Mouse (Mus musculus) cerebellum, adult 2 months (tissue): ENCODE results near the gene Ctsk. TPM values are rescaled to one million over a fixed set of nuclear protein-coding genes. Genes with fewer than 3 reads are reported as not detected.

Source experiments
- DNase-seq, 2 experiments: peaks; one replicate each; pipeline ENCODE4 v3.0.0; 2021
- H3K27ac ChIP-seq: fragments of 200-500 bp; 2 replicates; pipeline ENCODE4 v1.5.1; 2012; ENCODE audit warnings: low read length, control low read depth, inconsistent platforms; ENCODE audit not compliant: insufficient read depth
- H3K27me3 ChIP-seq: fragments of 200-500 bp; 2 replicates; pipeline ENCODE4 v1.6.1; 2012; ENCODE audit warnings: inconsistent platforms, mild to moderate bottlenecking, low read length, moderate library complexity; ENCODE audit not compliant: control insufficient read depth, insufficient read depth
- H3K4me1 ChIP-seq: fragments of 200-500 bp; 2 replicates; pipeline ENCODE4 v1.6.1; 2011; ENCODE audit warnings: low read length; ENCODE audit not compliant: control insufficient read depth, insufficient read depth
- H3K4me3 ChIP-seq: fragments of 200-500 bp; replicated peaks from 2 replicates; pipeline ENCODE3; 2011; ENCODE audit warnings: mild to moderate bottlenecking, low read depth, low read length, control low read depth; ENCODE audit not compliant: insufficient read depth
- CTCF ChIP-seq: fragments of 200-500 bp; IDR thresholded peaks from 2 replicates; pipeline ENCODE4 v1.5.1; 2011; ENCODE audit warnings: low read depth, mild to moderate bottlenecking, control low read depth, low read length, moderate library complexity, borderline replicate concordance; ENCODE audit not compliant: insufficient read depth
- POLR2A ChIP-seq: fragments of 200-500 bp; IDR thresholded peaks from 2 replicates; pipeline ENCODE4 v1.6.1; 2011; ENCODE audit warnings: low read length, control low read depth, borderline replicate concordance; ENCODE audit not compliant: insufficient read depth
- WGBS: fragments of 180-500 bp; shearing (Covaris S2); methylation state at CpG from one replicate; pipeline ENCODE4 v1.1.7; 2018; 5-methylcytosine and 5-hydroxymethylcytosine counted together
- polyA plus RNA-seq: library from polyadenylated mRNA; depleted of rRNA; stranded (reverse); fragments of >200 nt; gene quantifications from 2 replicates; pipeline ENCODE4 v1.2.3, GENCODE M21; 2012; rRNA removed

The Ctsk gene
- 4.0 and 4.4 TPM in 2 replicates for polyA plus RNA-seq

- no peak for DNase-seq
- Histone ChIP-seq H3K4me1 (no peaks in the 10 kb centered on the region), H3K27ac (no peak within 1 kb of the TSS), H3K4me3 (no peak within 1 kb of the TSS), H3K27me3 (no peaks in the 10 kb centered on the region)
- TF ChIP-seq POLR2A (no peak), CTCF (no peak)
- 87% methylated on average over 7 of the region's 7 CpGs for WGBS
Measured at GRCm38 (mm10) chr3:95499024-95499423, at the start of gene Ctsk. Ctsk (plus strand) TSS chr3:95499256.

- Histone ChIP-seq H3K4me3 (no peak overlapping the region), H3K4me1 (no peaks in the 10 kb centered on the region; the same call in 1 of the 2 replicates), H3K27ac (no peak overlapping the region), H3K27me3 (no peaks in the 10 kb centered on the region)
- peak; percentile 38 to 49 for DNase-seq
- TF ChIP-seq CTCF, result peak; percentile 70
- TF ChIP-seq POLR2A, result no peak
- WGBS, result 40% methylated on average over 1 of the region's 1 CpGs
Measured at GRCm38 (mm10) chr3:95450408-95450807, 48.6 kb upstream of the Ctsk start.

- H3K27me3 ChIP-seq, result no peaks in the 10 kb centered on the region
- DNase-seq, result no peak
- 91% methylated on average over 3 of the region's 3 CpGs for WGBS
- H3K4me1 ChIP-seq, result no peaks in the 10 kb centered on the region
- TF ChIP-seq CTCF, result no peak
- TF ChIP-seq POLR2A, result no peak
- H3K27ac ChIP-seq, result no peak overlapping the region
- H3K4me3 ChIP-seq, result no peak overlapping the region
Measured at GRCm38 (mm10) chr3:95450915-95451314, 48.1 kb upstream of the Ctsk start.

GRCm38 (mm10) chr3:95456367-95456766 lies 42.7 kb upstream of the Ctsk start:
- H3K27ac ChIP-seq, result no peak overlapping the region
- no peak for TF ChIP-seq CTCF
- no peak for TF ChIP-seq POLR2A
- no peak overlapping the region for H3K4me3 ChIP-seq
- WGBS, result 97% methylated on average over 5 of the region's 5 CpGs
- no peaks in the 10 kb centered on the region for H3K27me3 ChIP-seq
- no peak for DNase-seq
- H3K4me1 ChIP-seq, result no peaks in the 10 kb centered on the region

GRCm38 (mm10) chr3:95457758-95458157 lies 41.3 kb upstream of the Ctsk start:
- 77% methylated on average over 3 of the region's 3 CpGs for WGBS
- no peaks in the 10 kb centered on the region for H3K4me1 ChIP-seq
- DNase-seq, result no peak
- H3K27ac ChIP-seq, result no peak overlapping the region
- TF ChIP-seq POLR2A (no peak), CTCF (no peak)
- no peak overlapping the region for H3K4me3 ChIP-seq
- no peaks in the 10 kb centered on the region for H3K27me3 ChIP-seq

- WGBS, result 75% methylated on average over 1 of the region's 1 CpGs
- Histone ChIP-seq H3K4me3 (no peak overlapping the region), H3K27ac (no peak overlapping the region), H3K27me3 (no peaks in the 10 kb centered on the region), H3K4me1 (no peaks in the 10 kb centered on the region)
- TF ChIP-seq POLR2A, result no peak
- TF ChIP-seq CTCF, result no peak
- DNase-seq, result no peak
Measured at GRCm38 (mm10) chr3:95459381-95459780, 39.7 kb upstream of the Ctsk start.

- H3K27ac ChIP-seq, result no peak overlapping the region
- H3K4me3 ChIP-seq, result no peak overlapping the region
- no peak for DNase-seq
- H3K4me1 ChIP-seq, result no peaks in the 10 kb centered on the region
- no peaks in the 10 kb centered on the region for H3K27me3 ChIP-seq
- no peak for TF ChIP-seq POLR2A
- no peak for TF ChIP-seq CTCF
Measured at GRCm38 (mm10) chr3:95463852-95464251, 35.2 kb upstream of the Ctsk start.

GRCm38 (mm10) chr3:95478966-95479365 lies 20.1 kb upstream of the Ctsk start:
- Histone ChIP-seq H3K4me1 (no peaks in the 10 kb centered on the region), H3K27me3 (no peaks in the 10 kb centered on the region), H3K27ac (no peak overlapping the region), H3K4me3 (no peak overlapping the region)
- WGBS, result 97% methylated on average over 1 of the region's 1 CpGs
- TF ChIP-seq POLR2A, result no peak
- no peak for TF ChIP-seq CTCF
- no peak for DNase-seq
